Mouse (Mus musculus) small intestine, adult 2 months (tissue): ENCODE results near the gene Spindoc.

Source experiments
- CTCF ChIP-seq: fragments of 200-500 bp; IDR thresholded peaks from 2 replicates; pipeline ENCODE4 v1.5.1; 2012; ENCODE audit warnings: low read depth, mild to moderate bottlenecking, control low read depth, inconsistent platforms, low read length, moderate library complexity, mixed read lengths; ENCODE audit not compliant: insufficient replicate concordance, insufficient read length; ENCODE audit errors: extremely low read depth
- POLR2A ChIP-seq: fragments of 200-500 bp; IDR thresholded peaks from 2 replicates; pipeline ENCODE4 v1.6.1; 2012; ENCODE audit warnings: low read depth, mild to moderate bottlenecking, control low read depth, inconsistent platforms, low read length, moderate library complexity

GRCm38 (mm10) chr19:7307995-7308770 lies 74.6 kb downstream of the Spindoc start:
- no peak for TF ChIP-seq CTCF
- no peak for TF ChIP-seq POLR2A
